ENCODE assay signal across 12 mouse cellular contexts in genomic region chr15:79456104-79456503, GRCm38 (mm10). TPM values are rescaled to one million over a fixed set of nuclear protein-coding genes. Genes with fewer than 3 reads are reported as not detected.
DNase-seq lines count a peak whose midpoint lies in the region; ATAC-seq and TF ChIP-seq lines count a peak whose summit lies in the region.
"Not testable (repeated sequence)": the region's sequence is repeated elsewhere in the genome, so short reads cannot be mapped to it uniquely, and the experiment has no call there.
"Had no signal": no experiment of that assay in that cellular context is flagged by ENCODE, and none has a peak within 500 bp of the region (broad histone marks: within the 10 kb centered on the region; RNA-seq: fewer than 3 reads in every experiment).

No protein-coding gene starts in this region.

- peak overlapping the region; percentile 68 for H3K4me2 ChIP-seq in forebrain, embryonic 15.5 days (replicated peaks)
- H3K4me2 ChIP-seq in heart, embryonic 12.5 days = peak overlapping the region; percentile 74
- H3K4me2 ChIP-seq in hindbrain, embryonic 12.5 days (replicated peaks) = 0 out of 2 replicates have a peak overlapping the region, but pooled peaks have one; percentile 57
- peak overlapping the region; percentile 66; the same call in 1 of the 2 replicates for H3K4me2 ChIP-seq in limb, embryonic 11.5 days (ENCODE audit: low read depth, severe bottlenecking)
- H3K4me2 ChIP-seq in lung, embryonic 15.5 days = peak overlapping the region; percentile 73
- H3K4me2 ChIP-seq in myocyte (ENCODE audit: low read depth) = peak overlapping the region; percentile 81

- WGBS in forebrain, embryonic 15.5 days = 47% methylated on average over 6 of the region's 6 CpGs
- WGBS in heart, embryonic 12.5 days = 53% methylated on average over 6 of the region's 6 CpGs
- WGBS in hindbrain, embryonic 12.5 days = 57% methylated on average over 6 of the region's 6 CpGs
- WGBS in limb, embryonic 11.5 days = 59% methylated on average over 6 of the region's 6 CpGs
- 38% methylated on average over 6 of the region's 6 CpGs for WGBS in lung, embryonic 15.5 days

- H3K27ac ChIP-seq in bone marrow macrophage, adult 2 months (ENCODE audit: insufficient read depth, low read depth, low read length) = peak overlapping the region; percentile 79
- not testable (repeated sequence) for H3K27ac ChIP-seq in forebrain, embryonic 15.5 days (replicated peaks); heart, embryonic 12.5 days (ENCODE audit: poor library complexity, severe bottlenecking); hindbrain, embryonic 12.5 days; limb, embryonic 11.5 days (replicated peaks; ENCODE audit: low read depth, low read length)
- 0 out of 2 replicates have a peak overlapping the region, but pooled peaks have one; percentile 34 for H3K27ac ChIP-seq in lung, embryonic 15.5 days

- H3K36me3 ChIP-seq in forebrain, embryonic 15.5 days; heart, embryonic 12.5 days; hindbrain, embryonic 12.5 days; limb, embryonic 11.5 days (ENCODE audit: control insufficient read depth, insufficient read depth, low read length); lung, embryonic 15.5 days; myocyte (ENCODE audit: control insufficient read depth, insufficient read depth): not testable (repeated sequence)

- not testable (repeated sequence) for H3K79me2 ChIP-seq in myocyte (ENCODE audit: control insufficient read depth, insufficient read depth)

- not testable (repeated sequence) for H3K9me3 ChIP-seq in forebrain, embryonic 15.5 days; heart, embryonic 12.5 days (replicated peaks); hindbrain, embryonic 12.5 days (replicated peaks); limb, embryonic 11.5 days (ENCODE audit: control insufficient read depth, low read length); lung, embryonic 15.5 days

- not testable (repeated sequence) for H3K4me3 ChIP-seq in bone marrow macrophage, adult 2 months (ENCODE audit: insufficient read depth, low read length); forebrain, embryonic 15.5 days; heart, embryonic 12.5 days; hindbrain, embryonic 12.5 days; limb, embryonic 11.5 days (ENCODE audit: low read depth, low read length); lung, embryonic 15.5 days; myocyte

- not testable (repeated sequence) for H3K27me3 ChIP-seq in forebrain, embryonic 15.5 days; heart, embryonic 12.5 days (replicated peaks); limb, embryonic 11.5 days (ENCODE audit: control insufficient read depth, insufficient read depth, low read length); lung, embryonic 15.5 days; myocyte (ENCODE audit: control insufficient read depth, insufficient read depth, insufficient read length)
- peaks cover 34% of the 10 kb centered on the region for H3K27me3 ChIP-seq in hindbrain, embryonic 12.5 days

- TF ChIP-seq CTCF in bone marrow macrophage, adult 2 months (IDR thresholded peaks at IDR 0.05; ENCODE audit: low read depth, low read length) = not testable (repeated sequence)

- DNase-seq in limb, embryonic 11.5 days (ENCODE audit: low spot score) = not testable (repeated sequence)

- H3ac ChIP-seq in myocyte (ENCODE audit: control insufficient read depth, insufficient read length) = not testable (repeated sequence)

- not testable (repeated sequence) for TF ChIP-seq POLR2A in bone marrow macrophage, adult 2 months (IDR thresholded peaks at IDR 0.05; ENCODE audit: borderline replicate concordance, low read depth, low read length); myocyte (IDR thresholded peaks at IDR 0.05; ENCODE audit: insufficient read length, low read depth)

- ATAC-seq in forebrain, embryonic 15.5 days (replicated peaks); heart, embryonic 12.5 days (ENCODE audit: insufficient number of reproducible peaks, low FRiP score); hindbrain, embryonic 12.5 days (ENCODE audit: low FRiP score); limb, embryonic 11.5 days (ENCODE audit: insufficient number of reproducible peaks, low FRiP score, low TSS enrichment, low read depth); lung, embryonic 15.5 days (ENCODE audit: borderline replicate concordance, extremely low read depth, low FRiP score, low TSS enrichment): not testable (repeated sequence)

- H3K9ac ChIP-seq in forebrain, embryonic 15.5 days (replicated peaks); heart, embryonic 12.5 days; hindbrain, embryonic 12.5 days; limb, embryonic 11.5 days (ENCODE audit: low read length); lung, embryonic 15.5 days: not testable (repeated sequence)

- peaks cover 19% of the 10 kb centered on the region for H3K4me1 ChIP-seq in bone marrow macrophage, adult 2 months (ENCODE audit: control insufficient read depth, insufficient read depth, low read length)
- H3K4me1 ChIP-seq in forebrain, embryonic 15.5 days; hindbrain, embryonic 12.5 days; limb, embryonic 11.5 days (ENCODE audit: control insufficient read depth, insufficient read depth, low read length): not testable (repeated sequence)
- peaks cover 26% of the 10 kb centered on the region for H3K4me1 ChIP-seq in heart, embryonic 12.5 days (replicated peaks)
- peaks cover 22% of the 10 kb centered on the region for H3K4me1 ChIP-seq in lung, embryonic 15.5 days

RNA-seq across cellular contexts. Expression of gene Csnk1e, which starts 0.7 kb away (rescaled TPM):
- 60.7 and 61.8 TPM in 2 replicates for polyA plus RNA-seq in bone marrow macrophage, adult 2 months (2012; ENCODE audit: insufficient read depth, insufficient read length, missing spikeins)
- 316 and 323 TPM in 2 replicates for polyA plus RNA-seq in forebrain, embryonic 15.5 days (2015; fragmentation: Nextera tagmentation; extraction: Ambion mirVana)
- 103 and 111 TPM in 2 replicates for polyA plus RNA-seq in heart, embryonic 12.5 days (2016; fragmentation: Nextera tagmentation; extraction: Ambion mirVana)
- polyA plus RNA-seq in hindbrain, embryonic 12.5 days (2016; fragmentation: Nextera tagmentation; extraction: Ambion mirVana) = 280 and 284 TPM in 2 replicates
- polyA plus RNA-seq in limb, embryonic 11.5 days (2014; fragmentation: Nextera tagmentation; extraction: Ambion mirVana) = 149 and 156 TPM in 2 replicates
- polyA plus RNA-seq in lung, embryonic 15.5 days (2015; fragmentation: Nextera tagmentation; extraction: Ambion mirVana) = 97.2 and 99.0 TPM in 2 replicates
- polyA plus RNA-seq in myocyte (2012; fragmentation: generic; extraction: Trizol) = 116 TPM

RNA-seq across cellular contexts. Expression of gene Kcnj4, which starts 48.9 kb away (rescaled TPM):
- polyA plus RNA-seq in bone marrow macrophage, adult 2 months (2012; ENCODE audit: insufficient read depth, insufficient read length, missing spikeins) = not detected in 2 replicates
- 0.20 and 0.33 TPM in 2 replicates for polyA plus RNA-seq in forebrain, embryonic 15.5 days (2015; fragmentation: Nextera tagmentation; extraction: Ambion mirVana)
- 0.14 and 0.41 TPM in 2 replicates for polyA plus RNA-seq in heart, embryonic 12.5 days (2016; fragmentation: Nextera tagmentation; extraction: Ambion mirVana)
- polyA plus RNA-seq in hindbrain, embryonic 12.5 days (2016; fragmentation: Nextera tagmentation; extraction: Ambion mirVana) = not detected in 2 replicates
- not detected in 2 replicates for polyA plus RNA-seq in limb, embryonic 11.5 days (2014; fragmentation: Nextera tagmentation; extraction: Ambion mirVana)
- polyA plus RNA-seq in lung, embryonic 15.5 days (2015; fragmentation: Nextera tagmentation; extraction: Ambion mirVana) = 0.09 TPM in 1 of 2 replicates, not detected in the other
- 0.06 TPM for polyA plus RNA-seq in myocyte (2012; fragmentation: generic; extraction: Trizol)
- polyA plus RNA-seq: activated CD4-positive, CD25-positive, alpha-beta regulatory T cell, adult 4 months; embryonic facial prominence, embryonic 13.5 days; hindbrain, embryonic 11.5 days; hindbrain, embryonic 16.5 days; inflammation-experienced regulatory T-cells, adult 6 months had no signal

RNA-seq across cellular contexts. Expression of gene Tmem184b, which starts 52.7 kb away (rescaled TPM):
- polyA plus RNA-seq in bone marrow macrophage, adult 2 months (2012; ENCODE audit: insufficient read depth, insufficient read length, missing spikeins) = 48.1 and 51.2 TPM in 2 replicates
- polyA plus RNA-seq in forebrain, embryonic 15.5 days (2015; fragmentation: Nextera tagmentation; extraction: Ambion mirVana) = 37.5 and 40.8 TPM in 2 replicates
- polyA plus RNA-seq in heart, embryonic 12.5 days (2016; fragmentation: Nextera tagmentation; extraction: Ambion mirVana) = 77.2 and 82.3 TPM in 2 replicates
- 46.2 and 52.0 TPM in 2 replicates for polyA plus RNA-seq in hindbrain, embryonic 12.5 days (2016; fragmentation: Nextera tagmentation; extraction: Ambion mirVana)
- polyA plus RNA-seq in limb, embryonic 11.5 days (2014; fragmentation: Nextera tagmentation; extraction: Ambion mirVana) = 50.4 and 59.7 TPM in 2 replicates
- polyA plus RNA-seq in lung, embryonic 15.5 days (2015; fragmentation: Nextera tagmentation; extraction: Ambion mirVana) = 76.4 and 76.5 TPM in 2 replicates
- polyA plus RNA-seq in myocyte (2012; fragmentation: generic; extraction: Trizol) = 110 TPM
